Mouse (Mus musculus): ENCODE measurements around the gene Mast3.

- TF ChIP-seq MYOG (IDR thresholded peaks at IDR 0.05; ENCODE audit: control insufficient read depth in 1 of 3, insufficient read depth in 1 of 3, insufficient read length in 2 of 3, low read depth in 2 of 3) (no peak), TCF12 (IDR thresholded peaks at IDR 0.05; ENCODE audit: insufficient read depth, poor library complexity, severe bottlenecking) (no peak), POLR2A (IDR thresholded peaks at IDR 0.05; ENCODE audit: insufficient read length, low read depth) (no peak), E2F4 (IDR thresholded peaks at IDR 0.05; ENCODE audit: insufficient read depth) (no peak), MYOD1 (IDR thresholded peaks at IDR 0.05; ENCODE audit: control insufficient read depth in 1 of 3, insufficient read length in 2 of 3, low read depth in 2 of 3) (no peak), REST (IDR thresholded peaks at IDR 0.05; ENCODE audit: insufficient read depth, insufficient read length) (no peak), MAX (IDR thresholded peaks at IDR 0.05; ENCODE audit: low read depth) (no peak), USF1 (IDR thresholded peaks at IDR 0.05; ENCODE audit: low read depth) (no peak), POLR2AphosphoS2 (IDR thresholded peaks at IDR 0.05; ENCODE audit: insufficient read length, low read depth) (no peak), CEBPB (IDR thresholded peaks at IDR 0.05; ENCODE audit: insufficient read depth, poor library complexity, severe bottlenecking) (no peak)
Measured at GRCm38 (mm10) chr8:70764026-70764425, 40.8 kb downstream of the Mast3 start.

Data from myocyte (in vitro differentiated cells).